Mouse (Mus musculus): Measurements from ENCODE around the gene Cd52. TPM values are rescaled to one million over a fixed set of nuclear protein-coding genes. Genes with fewer than 3 reads are reported as not detected.

The Cd52 gene
- total and polyA plus RNA-seq, 3 experiments, result 1.3 to 21.1 (median 2.0) TPM

GRCm38 (mm10) chr4:134115215-134116144 lies 20.6 kb upstream of the Cd52 start:
- Histone ChIP-seq H3K9me3 (replicated peaks) (no peaks in the 10 kb centered on the region), H3K4me3 (ENCODE audit: low read depth, low read length) (no peak overlapping the region)
- DNase-seq (ENCODE audit: low spot score), result no peak

DNA sequence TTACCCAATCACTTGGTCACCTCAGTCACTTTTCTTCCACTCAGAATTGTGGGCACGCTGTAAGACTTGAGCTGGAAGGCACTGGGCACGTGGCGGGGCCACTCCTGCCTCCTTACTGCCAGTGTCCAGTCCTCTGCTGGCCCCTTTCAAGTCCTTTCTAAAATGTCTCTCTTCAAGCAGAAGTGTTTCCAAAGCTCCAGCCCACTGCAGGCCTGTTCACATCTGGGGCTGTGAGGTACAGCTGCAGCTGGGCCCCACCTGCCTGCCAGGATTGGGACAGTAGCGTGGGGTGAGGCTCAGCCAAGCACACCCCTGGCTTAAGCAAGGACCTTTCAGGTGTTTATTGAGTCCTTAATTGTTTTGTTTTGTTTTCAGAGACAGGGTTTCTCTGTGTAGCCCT lies 19.2 kb upstream of the Cd52 start:
- Histone ChIP-seq H3K36me3 (replicated peaks) (peaks cover 53% of the 10 kb centered on the region), H3K9me3 (replicated peaks) (no peaks in the 10 kb centered on the region), H3K4me3 (ENCODE audit: low read depth, low read length) (no peak overlapping the region), H3K27me3 (ENCODE audit: insufficient read depth, low read length) (no peaks in the 10 kb centered on the region), H3K4me1 (ENCODE audit: insufficient read depth, low read depth, low read length) (peaks cover 92% of the 10 kb centered on the region)
- DNase-seq (ENCODE audit: low spot score), result no peak
- no peak for ATAC-seq (ENCODE audit: extremely low read depth, insufficient number of reproducible peaks, low FRiP score, poor library complexity, severe bottlenecking)
- TF ChIP-seq POLR2AphosphoS5 (IDR thresholded peaks at IDR 0.05; ENCODE audit: insufficient replicate concordance, low read depth, low read length) (no peak), GATA1 (IDR thresholded peaks at IDR 0.05; ENCODE audit: borderline replicate concordance, low read length) (no peak), TAL1 (conservative IDR thresholded peaks at IDR 0.05; ENCODE audit: low read depth, low read length) (no peak)

More at GRCm38 (mm10) chr4:134115215-134116144, 20.6 kb upstream of the Cd52 start:
- peaks cover 38% of the 10 kb centered on the region for H3K36me3 ChIP-seq (replicated peaks)
- peaks cover 92% of the 10 kb centered on the region for H3K4me1 ChIP-seq (ENCODE audit: insufficient read depth, low read depth, low read length)
- H3K27me3 ChIP-seq (ENCODE audit: insufficient read depth, low read length), result no peaks in the 10 kb centered on the region
- no peak for TF ChIP-seq GATA1 (IDR thresholded peaks at IDR 0.05; ENCODE audit: borderline replicate concordance, low read length)
- TF ChIP-seq CTCF (IDR thresholded peaks at IDR 0.05; ENCODE audit: low read depth, low read length), result no peak
- no peak for TF ChIP-seq GATA2 (IDR thresholded peaks at IDR 0.05; ENCODE audit: borderline replicate concordance, low read depth, low read length)
- no peak for TF ChIP-seq POLR2AphosphoS5 (IDR thresholded peaks at IDR 0.05; ENCODE audit: insufficient replicate concordance, low read depth, low read length)
- no peak for TF ChIP-seq TAL1 (conservative IDR thresholded peaks at IDR 0.05; ENCODE audit: low read depth, low read length)
- ATAC-seq (ENCODE audit: extremely low read depth, insufficient number of reproducible peaks, low FRiP score, poor library complexity, severe bottlenecking), result no peak

GRCm38 (mm10) chr4:134113356-134113994 lies 18.6 kb upstream of the Cd52 start:
- TF ChIP-seq CTCF (IDR thresholded peaks at IDR 0.05; ENCODE audit: low read depth, low read length), result no peak
- TF ChIP-seq POLR2AphosphoS5 (IDR thresholded peaks at IDR 0.05; ENCODE audit: insufficient replicate concordance, low read depth, low read length), result no peak
- no peak for TF ChIP-seq GATA1 (IDR thresholded peaks at IDR 0.05; ENCODE audit: borderline replicate concordance, low read length)
- TF ChIP-seq TAL1 (conservative IDR thresholded peaks at IDR 0.05; ENCODE audit: low read depth, low read length), result no peak
- TF ChIP-seq GATA2 (IDR thresholded peaks at IDR 0.05; ENCODE audit: borderline replicate concordance, low read depth, low read length), result no peak
- no peak overlapping the region for H3K4me3 ChIP-seq (ENCODE audit: low read depth, low read length)
- DNase-seq (ENCODE audit: low spot score), result no peak
- no peak for ATAC-seq (ENCODE audit: extremely low read depth, insufficient number of reproducible peaks, low FRiP score, poor library complexity, severe bottlenecking)
- peaks cover 58% of the 10 kb centered on the region for H3K36me3 ChIP-seq (replicated peaks)
- H3K4me1 ChIP-seq (ENCODE audit: insufficient read depth, low read depth, low read length), result peaks cover 94% of the 10 kb centered on the region
- H3K27me3 ChIP-seq (ENCODE audit: insufficient read depth, low read length), result no peaks in the 10 kb centered on the region
- no peaks in the 10 kb centered on the region for H3K9me3 ChIP-seq (replicated peaks)

GRCm38 (mm10) chr4:134112403-134112802 lies 17.5 kb upstream of the Cd52 start:
- ATAC-seq (ENCODE audit: extremely low read depth, insufficient number of reproducible peaks, low FRiP score, poor library complexity, severe bottlenecking) (no peak), DNase-seq (ENCODE audit: low spot score) (no peak)
- Histone ChIP-seq H3K4me3 (ENCODE audit: low read depth, low read length) (no peak overlapping the region), H3K27me3 (ENCODE audit: insufficient read depth, low read length) (no peaks in the 10 kb centered on the region), H3K9me3 (replicated peaks) (no peaks in the 10 kb centered on the region), H3K36me3 (replicated peaks) (peaks cover 64% of the 10 kb centered on the region), H3K4me1 (ENCODE audit: insufficient read depth, low read depth, low read length) (peaks cover 94% of the 10 kb centered on the region)
- TF ChIP-seq POLR2AphosphoS5 (IDR thresholded peaks at IDR 0.05; ENCODE audit: insufficient replicate concordance, low read depth, low read length) (no peak), TAL1 (conservative IDR thresholded peaks at IDR 0.05; ENCODE audit: low read depth, low read length) (no peak), GATA1 (IDR thresholded peaks at IDR 0.05; ENCODE audit: borderline replicate concordance, low read length) (no peak), GATA2 (IDR thresholded peaks at IDR 0.05; ENCODE audit: borderline replicate concordance, low read depth, low read length) (no peak), CTCF (IDR thresholded peaks at IDR 0.05; ENCODE audit: low read depth, low read length) (no peak)

- no peak for DNase-seq (ENCODE audit: low spot score)
- H3K36me3 ChIP-seq (replicated peaks), result peaks cover 60% of the 10 kb centered on the region
- H3K4me3 ChIP-seq (ENCODE audit: low read depth, low read length), result no peak overlapping the region
- H3K27me3 ChIP-seq (ENCODE audit: insufficient read depth, low read length), result no peaks in the 10 kb centered on the region
- no peak for TF ChIP-seq TAL1 (conservative IDR thresholded peaks at IDR 0.05; ENCODE audit: low read depth, low read length)
- TF ChIP-seq GATA1 (IDR thresholded peaks at IDR 0.05; ENCODE audit: borderline replicate concordance, low read length), result no peak
- no peak for TF ChIP-seq POLR2AphosphoS5 (IDR thresholded peaks at IDR 0.05; ENCODE audit: insufficient replicate concordance, low read depth, low read length)
- no peak for TF ChIP-seq GATA2 (IDR thresholded peaks at IDR 0.05; ENCODE audit: borderline replicate concordance, low read depth, low read length)
- no peak for TF ChIP-seq CTCF (IDR thresholded peaks at IDR 0.05; ENCODE audit: low read depth, low read length)
- peaks cover 93% of the 10 kb centered on the region for H3K4me1 ChIP-seq (ENCODE audit: insufficient read depth, low read depth, low read length)
- no peak for ATAC-seq (ENCODE audit: extremely low read depth, insufficient number of reproducible peaks, low FRiP score, poor library complexity, severe bottlenecking)
- no peaks in the 10 kb centered on the region for H3K9me3 ChIP-seq (replicated peaks)
Measured at GRCm38 (mm10) chr4:134110653-134111052, 15.8 kb upstream of the Cd52 start.

DNA sequence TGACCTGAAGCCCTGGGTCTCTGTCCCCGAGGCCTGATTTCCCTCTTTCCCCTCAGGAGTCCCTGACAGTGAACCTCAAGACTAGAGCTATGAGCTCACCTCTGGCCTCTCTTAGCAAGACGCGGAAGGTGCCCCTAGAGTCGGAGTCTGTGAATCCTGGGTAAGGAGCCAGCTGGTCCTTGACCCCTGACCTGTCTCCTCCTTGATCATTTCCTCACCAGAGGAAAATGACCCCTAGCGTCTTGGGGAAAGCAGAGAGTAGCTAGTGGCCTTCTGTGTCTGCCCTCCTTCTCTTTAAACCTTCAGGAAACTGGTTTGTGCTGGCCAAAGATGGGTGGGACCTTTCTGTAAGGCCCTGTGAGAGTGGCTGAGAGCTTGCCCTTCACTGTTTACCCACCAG lies 13.3 kb upstream of the Cd52 start:
- TF ChIP-seq TAL1 (conservative IDR thresholded peaks at IDR 0.05; ENCODE audit: low read depth, low read length), result no peak
- TF ChIP-seq GATA1 (IDR thresholded peaks at IDR 0.05; ENCODE audit: borderline replicate concordance, low read length), result no peak
- no peak for TF ChIP-seq POLR2AphosphoS5 (IDR thresholded peaks at IDR 0.05; ENCODE audit: insufficient replicate concordance, low read depth, low read length)
- no peak for TF ChIP-seq CTCF (IDR thresholded peaks at IDR 0.05; ENCODE audit: low read depth, low read length)
- no peak for TF ChIP-seq GATA2 (IDR thresholded peaks at IDR 0.05; ENCODE audit: borderline replicate concordance, low read depth, low read length)
- Histone ChIP-seq H3K9me3 (replicated peaks) (no peaks in the 10 kb centered on the region), H3K27me3 (ENCODE audit: insufficient read depth, low read length) (no peaks in the 10 kb centered on the region), H3K4me3 (ENCODE audit: low read depth, low read length) (no peak overlapping the region; the same call in 1 of the 2 replicates), H3K4me1 (ENCODE audit: insufficient read depth, low read depth, low read length) (peaks cover 86% of the 10 kb centered on the region), H3K36me3 (replicated peaks) (peaks cover 55% of the 10 kb centered on the region)
- ATAC-seq (ENCODE audit: extremely low read depth, insufficient number of reproducible peaks, low FRiP score, poor library complexity, severe bottlenecking) (no peak), DNase-seq (ENCODE audit: low spot score) (no peak)

Data from G1E (cell line).